Mouse (Mus musculus) cerebellum, adult 2 months (tissue): ENCODE measurements around the gene Mef2b. TPM values are rescaled to one million over a fixed set of nuclear protein-coding genes. Genes with fewer than 3 reads are reported as not detected.

Source experiments
- DNase-seq, 2 experiments: peaks; one replicate each; pipeline ENCODE4 v3.0.0; 2021
- H3K27ac ChIP-seq: fragments of 200-500 bp; 2 replicates; pipeline ENCODE4 v1.5.1; 2012; ENCODE audit warnings: low read length, control low read depth, inconsistent platforms; ENCODE audit not compliant: insufficient read depth
- H3K27me3 ChIP-seq: fragments of 200-500 bp; 2 replicates; pipeline ENCODE4 v1.6.1; 2012; ENCODE audit warnings: inconsistent platforms, mild to moderate bottlenecking, low read length, moderate library complexity; ENCODE audit not compliant: control insufficient read depth, insufficient read depth
- H3K4me1 ChIP-seq: fragments of 200-500 bp; 2 replicates; pipeline ENCODE4 v1.6.1; 2011; ENCODE audit warnings: low read length; ENCODE audit not compliant: control insufficient read depth, insufficient read depth
- H3K4me3 ChIP-seq: fragments of 200-500 bp; replicated peaks from 2 replicates; pipeline ENCODE3; 2011; ENCODE audit warnings: mild to moderate bottlenecking, low read depth, low read length, control low read depth; ENCODE audit not compliant: insufficient read depth
- CTCF ChIP-seq: fragments of 200-500 bp; IDR thresholded peaks from 2 replicates; pipeline ENCODE4 v1.5.1; 2011; ENCODE audit warnings: low read depth, mild to moderate bottlenecking, control low read depth, low read length, moderate library complexity, borderline replicate concordance; ENCODE audit not compliant: insufficient read depth
- POLR2A ChIP-seq: fragments of 200-500 bp; IDR thresholded peaks from 2 replicates; pipeline ENCODE4 v1.6.1; 2011; ENCODE audit warnings: low read length, control low read depth, borderline replicate concordance; ENCODE audit not compliant: insufficient read depth
- WGBS: fragments of 180-500 bp; shearing (Covaris S2); methylation state at CpG from one replicate; pipeline ENCODE4 v1.1.7; 2018; 5-methylcytosine and 5-hydroxymethylcytosine counted together
- polyA plus RNA-seq: library from polyadenylated mRNA; depleted of rRNA; stranded (reverse); fragments of >200 nt; gene quantifications from 2 replicates; pipeline ENCODE4 v1.2.3, GENCODE M21; 2012

Gene Mef2b
- polyA plus RNA-seq, 1 experiment: 0.43 TPM

- no peak for TF ChIP-seq CTCF
- no peak for TF ChIP-seq POLR2A
- H3K4me1 ChIP-seq: peaks cover 16% of the 10 kb centered on the region
- H3K4me3 ChIP-seq: peak overlapping the region; percentile 78
- H3K27ac ChIP-seq: no peak overlapping the region
- DNase-seq: no peak
- WGBS: 8% methylated on average over 9 of the region's 9 CpGs
- H3K27me3 ChIP-seq: no peaks in the 10 kb centered on the region
Observed at GRCm38 (mm10) chr8:70139981-70140380, 470 bp downstream of the Mef2b start.

GRCm38 (mm10) chr8:70147678-70148607 lies 8.4 kb downstream of the Mef2b start:
- TF ChIP-seq POLR2A: no peak
- DNase-seq: no peak
- Histone ChIP-seq H3K4me1 (no peaks in the 10 kb centered on the region; the same call in 1 of the 2 replicates), H3K4me3 (no peak overlapping the region), H3K27me3 (no peaks in the 10 kb centered on the region), H3K27ac (no peak overlapping the region)
- WGBS: 80% methylated on average over 7 of the region's 7 CpGs

- H3K4me1 ChIP-seq: no peaks in the 10 kb centered on the region; the same call in 1 of the 2 replicates
- TF ChIP-seq CTCF (no peak), POLR2A (no peak)
Observed at GRCm38 (mm10) chr8:70150158-70150557, 10.6 kb downstream of the Mef2b start.

GRCm38 (mm10) chr8:70152537-70153257 lies 13.2 kb downstream of the Mef2b start:
- H3K4me1 ChIP-seq: no peaks in the 10 kb centered on the region; the same call in 1 of the 2 replicates
- H3K4me3 ChIP-seq: no peak overlapping the region
- no peak for TF ChIP-seq POLR2A
- no peak for TF ChIP-seq CTCF
- 11% methylated on average over 22 of the region's 22 CpGs for WGBS
- no peak overlapping the region for H3K27ac ChIP-seq
- H3K27me3 ChIP-seq: no peaks in the 10 kb centered on the region
- peak; percentile 37 to 52 for DNase-seq

More at GRCm38 (mm10) chr8:70150158-70150557, 10.6 kb downstream of the Mef2b start:
- 20% methylated on average over 13 of the region's 13 CpGs for WGBS
- DNase-seq: no peak
- Histone ChIP-seq H3K4me3 (no peak overlapping the region), H3K27me3 (no peaks in the 10 kb centered on the region), H3K27ac (no peak overlapping the region)

- Histone ChIP-seq H3K27ac (no peak overlapping the region), H3K4me1 (no peaks in the 10 kb centered on the region), H3K4me3 (no peak overlapping the region), H3K27me3 (no peaks in the 10 kb centered on the region)
- TF ChIP-seq POLR2A (no peak), CTCF (no peak)
- DNase-seq: no peak
- WGBS: 97% methylated on average over 1 of the region's 1 CpGs
Observed at GRCm38 (mm10) chr8:70157240-70157800, 17.8 kb downstream of the Mef2b start.

GRCm38 (mm10) chr8:70158069-70158853 lies 18.8 kb downstream of the Mef2b start:
- TF ChIP-seq POLR2A: no peak
- no peak for TF ChIP-seq CTCF
- no peak overlapping the region for H3K27ac ChIP-seq
- peak overlapping the region; percentile 46 for H3K4me3 ChIP-seq
- H3K27me3 ChIP-seq: no peaks in the 10 kb centered on the region
- 12% methylated on average over 39 of the region's 40 CpGs for WGBS
- DNase-seq: peak; percentile 41 to 43
- no peaks in the 10 kb centered on the region for H3K4me1 ChIP-seq

GRCm38 (mm10) chr8:70159211-70159610 lies 19.7 kb downstream of the Mef2b start:
- TF ChIP-seq CTCF (no peak), POLR2A (no peak)
- 85% methylated on average over 4 of the region's 4 CpGs for WGBS

More at GRCm38 (mm10) chr8:70159211-70159610, 19.7 kb downstream of the Mef2b start:
- Histone ChIP-seq H3K27ac (no peak overlapping the region), H3K4me3 (no peak overlapping the region), H3K27me3 (no peaks in the 10 kb centered on the region), H3K4me1 (no peaks in the 10 kb centered on the region)
- DNase-seq: no peak
